Mouse (Mus musculus) cerebellum, postnatal 4 days (tissue): ENCODE measurements around the gene Mstn.

Experiments used
- DNase-seq, 2 experiments: peaks; one replicate each; pipeline ENCODE4 v3.0.0; 2022; ENCODE audit warnings: low spot score in 2 of 2, mixed read lengths in 1 of 2

The Mstn gene

GRCm38 (mm10) chr1:53061340-53061739 is at the start of gene Mstn:
Mstn (plus strand) TSS chr1:53061640.
- no peak for DNase-seq

DNA sequence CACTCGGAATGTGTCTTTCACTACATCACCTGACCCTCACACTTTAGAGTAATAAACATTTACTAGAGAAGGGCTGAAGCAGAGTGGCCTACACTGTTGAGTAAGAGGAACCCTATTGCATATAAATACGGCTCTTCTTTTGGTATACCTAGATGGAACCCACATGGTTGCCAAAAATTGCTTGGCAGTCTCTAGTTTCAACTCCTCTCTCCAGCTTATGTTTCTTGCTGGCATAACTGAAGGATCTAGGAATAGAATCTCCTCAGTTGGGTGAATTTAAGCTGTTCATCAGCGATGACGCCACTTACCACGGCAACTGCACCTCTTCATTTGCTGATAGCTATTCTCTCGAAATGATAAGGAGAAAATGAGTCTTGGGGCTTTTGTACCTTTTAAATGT is 46.7 kb upstream of the Mstn start:
- DNase-seq = no peak

DNA sequence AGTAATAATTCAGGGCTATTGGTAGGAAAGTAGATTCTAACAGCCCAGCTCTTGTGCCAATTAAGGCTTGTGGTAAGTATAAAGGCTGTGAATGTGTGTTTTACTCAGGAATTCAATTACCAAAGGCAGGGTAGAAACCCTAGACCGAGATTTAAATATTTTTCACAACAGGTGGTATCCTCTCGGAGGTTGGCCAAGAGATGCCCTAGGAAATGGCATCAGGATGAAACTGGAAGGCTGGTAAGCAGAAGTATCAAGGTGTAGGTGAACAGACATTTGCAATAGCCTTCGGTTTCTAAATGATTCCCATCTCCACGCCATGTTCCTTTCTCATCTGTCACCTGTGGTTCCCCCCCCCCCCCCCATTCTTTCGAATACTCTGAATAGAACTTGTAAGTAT is 45.8 kb upstream of the Mstn start:
- DNase-seq = no peak

GRCm38 (mm10) chr1:53018746-53019505 is 42.5 kb upstream of the Mstn start:
- no peak for DNase-seq

- no peak for DNase-seq
These were observed 41.4 kb upstream of the Mstn start, which contains the start of gene 1700019D03Rik for GRCm38 (mm10) chr1:53020079-53020478. 1700019D03Rik (minus strand) TSS chr1:53020179.

- peak in 1 of 2 experiments; percentile 11 for DNase-seq
These were observed 28.9 kb upstream of the Mstn start for GRCm38 (mm10) chr1:53032550-53032949.

DNA sequence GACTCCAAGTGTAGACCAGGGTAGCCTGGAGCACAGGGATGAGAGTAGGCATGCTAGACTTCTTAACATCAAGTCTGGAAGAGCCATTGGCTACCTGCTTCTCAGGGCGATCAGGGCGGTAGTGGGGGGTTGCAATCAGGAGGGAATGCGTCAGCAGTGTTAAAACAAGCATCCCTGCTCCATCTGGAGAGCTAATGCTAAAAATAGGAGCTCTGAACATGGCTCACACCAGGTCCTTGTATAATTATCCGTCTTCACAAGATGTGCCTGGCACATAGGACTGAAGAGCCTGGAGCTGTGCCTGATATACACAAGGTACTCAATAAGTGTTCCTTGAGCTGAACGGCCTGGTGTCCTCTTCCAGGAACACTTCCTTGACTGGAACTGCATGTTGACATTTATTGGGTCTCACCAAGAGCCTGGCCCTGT is 24.0 kb upstream of the Mstn start:
- no peak for DNase-seq

- DNase-seq = no peak
These were observed 11.5 kb upstream of the Mstn start for GRCm38 (mm10) chr1:53049763-53050427.

GRCm38 (mm10) chr1:53053087-53054022 is 8.1 kb upstream of the Mstn start:
- DNase-seq = peak; percentile 70 to 74

GRCm38 (mm10) chr1:53059106-53059505 is 2.3 kb upstream of the Mstn start:
- DNase-seq = no peak

- no peak for DNase-seq
These were observed 941 bp upstream of the Mstn start for GRCm38 (mm10) chr1:53060499-53060898.

DNA sequence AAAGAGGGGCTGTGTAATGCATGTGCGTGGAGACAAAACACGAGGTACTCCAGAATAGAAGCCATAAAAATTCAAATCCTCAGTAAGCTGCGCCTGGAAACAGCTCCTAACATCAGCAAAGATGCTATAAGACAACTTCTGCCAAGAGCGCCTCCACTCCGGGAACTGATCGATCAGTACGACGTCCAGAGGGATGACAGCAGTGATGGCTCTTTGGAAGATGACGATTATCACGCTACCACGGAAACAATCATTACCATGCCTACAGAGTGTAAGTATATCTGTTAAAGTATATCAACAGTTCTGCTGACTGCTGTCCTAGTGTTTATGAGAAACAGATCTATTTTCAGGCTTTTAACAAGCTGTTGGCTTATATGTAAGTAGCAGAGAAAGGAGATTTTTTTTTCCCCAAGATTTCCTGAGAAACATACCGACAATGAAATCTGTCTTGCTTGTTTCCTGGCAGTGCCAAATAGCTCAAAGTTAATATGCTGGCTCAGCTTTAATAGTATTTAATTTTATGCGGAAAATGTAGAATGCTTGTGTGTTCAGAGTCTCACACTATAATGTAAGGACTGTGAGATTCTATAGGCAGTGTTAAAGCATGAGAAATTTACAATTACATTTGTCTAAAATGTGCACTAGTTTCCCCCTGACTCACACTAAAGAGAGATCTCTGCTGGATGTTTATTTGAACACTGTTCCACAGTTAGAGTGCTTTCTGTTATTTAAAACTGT is 600 bp downstream of the Mstn start:
- no peak for DNase-seq

DNA sequence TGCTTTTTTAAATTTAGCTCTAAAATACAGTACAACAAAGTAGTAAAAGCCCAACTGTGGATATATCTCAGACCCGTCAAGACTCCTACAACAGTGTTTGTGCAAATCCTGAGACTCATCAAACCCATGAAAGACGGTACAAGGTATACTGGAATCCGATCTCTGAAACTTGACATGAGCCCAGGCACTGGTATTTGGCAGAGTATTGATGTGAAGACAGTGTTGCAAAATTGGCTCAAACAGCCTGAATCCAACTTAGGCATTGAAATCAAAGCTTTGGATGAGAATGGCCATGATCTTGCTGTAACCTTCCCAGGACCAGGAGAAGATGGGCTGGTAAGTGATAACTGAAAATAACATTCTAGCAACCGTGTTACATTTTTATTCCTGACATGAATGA is 2.5 kb downstream of the Mstn start:
- DNase-seq = no peak

DNA sequence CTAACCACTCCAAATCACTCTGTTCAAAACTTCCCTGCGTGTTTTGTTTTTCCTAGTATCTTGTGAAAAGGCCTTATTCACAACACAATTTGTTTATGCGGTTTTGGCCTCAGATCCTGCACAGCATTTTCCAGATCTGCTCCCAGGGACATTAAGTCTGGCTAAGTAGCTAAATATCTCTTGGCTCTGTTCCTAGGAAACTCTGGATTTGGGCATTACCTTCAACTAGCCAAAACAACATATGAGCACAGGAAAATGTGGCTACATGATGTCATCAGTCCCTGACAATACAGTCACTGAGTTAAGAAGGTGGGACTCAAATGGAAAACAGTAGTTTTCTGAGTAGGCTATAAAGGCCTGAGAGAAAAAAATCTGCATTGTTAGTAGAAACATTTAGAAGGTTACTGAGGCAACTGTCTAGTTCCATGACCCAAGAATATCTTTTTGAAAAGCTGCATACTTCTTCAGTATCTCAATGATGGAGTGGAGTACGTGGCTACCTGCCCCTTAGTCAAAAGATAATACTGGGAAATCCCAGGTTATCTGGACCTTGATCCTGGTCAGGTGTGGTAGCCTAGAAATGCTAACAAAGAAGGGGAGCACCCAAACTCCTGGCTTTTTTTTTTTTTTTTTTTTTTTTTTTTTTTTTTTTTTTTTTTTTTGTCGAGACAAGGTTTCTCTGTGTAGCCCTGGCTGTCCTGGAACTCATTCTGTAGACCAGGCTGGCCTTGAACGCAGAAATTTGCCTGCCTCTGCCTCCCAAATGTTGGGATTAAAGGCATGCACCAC is 8.5 kb downstream of the Mstn start:
- no peak for DNase-seq

- no peak for DNase-seq
These were observed 9.3 kb downstream of the Mstn start for GRCm38 (mm10) chr1:53070664-53071175.

DNA sequence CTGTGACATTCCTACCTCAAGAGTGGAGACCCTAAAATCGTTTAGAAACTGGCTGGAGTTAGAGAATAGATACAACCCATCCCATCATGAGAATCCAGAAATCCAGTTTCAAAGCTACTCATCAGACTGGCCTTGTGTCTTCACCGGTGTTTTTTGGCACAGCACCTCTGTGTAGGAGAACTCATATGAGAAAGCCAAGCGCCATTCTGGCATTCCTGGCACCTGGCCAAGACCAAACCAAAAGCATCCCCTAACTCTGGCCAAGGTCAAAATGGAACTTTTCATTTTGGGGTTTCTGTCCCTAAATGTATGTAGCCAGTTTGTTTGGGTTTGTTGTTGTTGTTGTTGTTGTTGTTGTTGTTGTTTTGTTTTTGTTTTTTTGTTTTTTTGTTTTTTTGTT is 15.2 kb downstream of the Mstn start:
- DNase-seq = peak in 1 of 2 experiments; percentile 12

DNA sequence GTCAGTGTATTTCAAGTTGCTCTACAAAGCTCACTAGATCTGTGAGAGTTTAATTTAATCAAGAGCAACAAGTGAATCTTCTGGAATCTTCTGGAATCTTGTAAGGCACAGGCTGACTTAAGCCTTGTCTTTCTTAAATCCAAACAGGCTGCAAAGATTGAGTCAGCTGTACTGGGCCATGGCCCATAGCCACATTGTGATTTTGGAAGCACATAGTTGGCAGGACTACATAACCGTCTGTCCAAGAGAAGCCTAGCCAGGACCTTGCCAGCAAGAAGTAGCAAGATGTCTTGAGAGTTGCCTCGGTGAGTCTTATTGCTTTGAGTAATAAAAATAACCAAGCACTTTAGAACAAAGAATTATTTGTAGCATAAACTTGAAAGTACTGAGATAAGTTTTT is 18.4 kb downstream of the Mstn start:
- DNase-seq = peak in 1 of 2 experiments; percentile 9

DNA sequence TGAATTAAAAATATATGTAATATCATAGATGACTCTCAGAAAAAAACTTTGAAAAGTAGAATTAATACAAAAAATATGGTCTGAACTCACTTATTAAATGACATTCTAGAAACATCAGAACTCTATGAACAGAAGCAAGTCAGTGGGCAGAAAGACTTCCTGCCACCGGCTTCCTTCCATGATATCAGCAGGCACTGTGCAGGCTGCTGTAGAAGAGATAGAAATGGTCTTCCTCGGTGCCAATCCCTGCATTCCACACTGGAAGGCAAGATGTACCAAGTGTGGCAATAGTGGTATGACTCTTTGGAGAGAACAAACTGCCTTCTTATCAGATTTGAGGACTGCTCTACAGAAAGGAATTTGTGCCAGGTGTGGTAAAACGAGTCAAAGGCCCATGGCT is 19.2 kb downstream of the Mstn start:
- DNase-seq = no peak

- DNase-seq = peak in 1 of 2 experiments; percentile 6
These were observed 23.8 kb downstream of the Mstn start for GRCm38 (mm10) chr1:53085256-53085655.

DNA sequence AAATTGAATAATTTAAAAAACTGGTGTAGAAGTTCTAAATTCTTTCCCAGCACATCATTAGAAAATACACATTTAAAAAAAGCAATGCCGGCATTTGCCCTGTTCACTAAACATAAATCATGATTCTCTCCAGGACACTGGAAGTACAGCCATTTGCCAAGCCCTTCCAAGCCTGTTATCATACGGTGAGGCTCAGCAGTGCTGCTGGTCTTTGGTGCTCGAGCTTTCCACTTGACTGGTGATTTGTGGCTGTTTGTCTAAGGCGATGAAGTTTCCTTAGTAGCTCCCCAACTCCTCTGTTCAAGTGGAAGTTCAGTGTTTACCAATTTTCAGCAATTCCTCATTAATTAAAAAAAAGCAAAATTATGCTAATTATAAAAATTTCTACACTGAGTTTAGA is 24.6 kb downstream of the Mstn start:
- DNase-seq = no peak
